11 mouse cellular contexts compared by ENCODE assay signal in the genomic region with DNA sequence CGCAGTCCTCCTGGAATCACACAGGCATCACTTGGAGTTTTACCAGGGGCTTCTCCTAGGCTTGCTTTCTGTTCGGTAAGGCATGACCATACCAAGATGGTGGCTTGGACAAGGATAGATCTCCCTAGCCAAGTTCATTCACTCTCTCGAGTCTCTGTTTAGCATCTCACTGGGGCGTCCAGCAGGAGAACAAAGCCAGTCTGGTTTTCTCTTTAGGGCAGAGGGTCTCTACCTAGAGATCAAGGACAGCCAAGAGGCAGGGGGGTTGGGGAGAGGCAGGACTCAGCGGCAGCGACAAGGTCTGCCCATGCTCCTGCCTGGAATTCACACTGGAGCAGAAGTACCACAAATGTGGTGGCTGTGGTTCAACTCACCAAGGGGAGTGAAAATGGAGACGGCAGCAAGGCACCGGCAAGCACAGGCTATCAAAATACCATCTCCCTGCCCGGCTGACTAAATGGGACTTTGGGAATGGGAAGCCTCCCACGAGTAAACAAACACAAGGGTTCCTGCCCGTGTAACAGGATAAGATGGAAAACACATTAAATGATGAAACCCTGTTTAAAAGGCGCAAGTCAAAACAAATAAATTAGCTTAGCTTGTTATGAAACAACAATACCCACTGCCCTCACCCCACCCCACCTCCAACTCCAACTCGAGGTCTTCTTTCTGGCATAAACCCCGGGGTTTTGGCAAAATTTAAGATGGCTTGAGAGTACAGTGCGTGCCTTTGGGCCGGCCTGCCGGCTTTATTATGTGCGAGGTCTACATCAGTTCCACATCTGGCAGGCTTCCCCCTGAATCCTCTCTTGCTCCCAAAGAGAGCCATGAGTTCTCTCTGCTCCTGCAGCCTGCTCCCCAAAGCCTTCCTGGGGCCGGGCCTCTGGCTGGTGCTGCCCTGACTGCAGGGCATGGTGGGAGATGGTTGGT.
DNase-seq lines count a peak whose midpoint lies in the region; ATAC-seq lines count a peak whose summit lies in the region.
"Had no signal": no experiment of that assay in that cellular context is flagged by ENCODE, and none has a peak within 500 bp of the region (broad histone marks: within the 10 kb centered on the region; RNA-seq: fewer than 3 reads in every experiment).

No protein-coding gene starts in this region.

- DNase-seq in limb, embryonic 10.5 days (ENCODE audit: low spot score) = no peak
- DNase-seq in embryonic facial prominence, embryonic 14.5 days (ENCODE audit: low spot score) = peak; percentile 38
- peak; percentile 49 for DNase-seq in lung, postnatal 36 days
- no peak for DNase-seq in retina, embryonic 14.5 days (ENCODE audit: low spot score)
- DNase-seq: cerebellum, postnatal 10 days; heart, postnatal 14 days had no signal

- H3K9me3 ChIP-seq in limb, embryonic 12.5 days = no peaks in the 10 kb centered on the region
- H3K9me3 ChIP-seq in limb, embryonic 10.5 days (replicated peaks) = no peaks in the 10 kb centered on the region
- H3K9me3 ChIP-seq in embryonic facial prominence, embryonic 14.5 days (ENCODE audit: control insufficient read depth, low read length) = no peaks in the 10 kb centered on the region
- no peaks in the 10 kb centered on the region for H3K9me3 ChIP-seq in limb, embryonic 15.5 days
- H3K9me3 ChIP-seq: stomach, embryonic 15.5 days had no signal

- H3K9ac ChIP-seq in limb, embryonic 12.5 days (replicated peaks) = no peak overlapping the region
- no peak overlapping the region for H3K9ac ChIP-seq in embryonic facial prominence, embryonic 14.5 days (ENCODE audit: low read depth, low read length)
- H3K9ac ChIP-seq in limb, embryonic 15.5 days = no peak overlapping the region
- H3K9ac ChIP-seq: stomach, embryonic 15.5 days had no signal

- ATAC-seq in limb, embryonic 12.5 days (ENCODE audit: insufficient number of reproducible peaks, insufficient read depth, low FRiP score, low TSS enrichment, low read depth) = no peak
- ATAC-seq in embryonic facial prominence, embryonic 14.5 days (ENCODE audit: low read depth) = no peak
- no peak for ATAC-seq in limb, embryonic 15.5 days (ENCODE audit: insufficient number of reproducible peaks, low FRiP score, low TSS enrichment, low read depth)
- ATAC-seq in granulocyte monocyte progenitor cell, adult 5-6 weeks (replicated peaks; ENCODE audit: poor library complexity, severe bottlenecking) = no peak
- no peak for ATAC-seq in erythroblast, adult 5-6 weeks (replicated peaks; ENCODE audit: low FRiP score, poor library complexity, severe bottlenecking)

- H3K4me1 ChIP-seq in limb, embryonic 12.5 days (replicated peaks) = peaks cover 28% of the 10 kb centered on the region
- peaks cover 27% of the 10 kb centered on the region for H3K4me1 ChIP-seq in limb, embryonic 10.5 days
- H3K4me1 ChIP-seq in embryonic facial prominence, embryonic 14.5 days (ENCODE audit: control insufficient read depth, insufficient read depth, low read length) = no peaks in the 10 kb centered on the region
- peaks cover 14% of the 10 kb centered on the region for H3K4me1 ChIP-seq in limb, embryonic 15.5 days
- H3K4me1 ChIP-seq: stomach, embryonic 15.5 days had no signal

- no peak overlapping the region for H3K4me3 ChIP-seq in limb, embryonic 12.5 days (replicated peaks)
- no peak overlapping the region for H3K4me3 ChIP-seq in limb, embryonic 10.5 days
- H3K4me3 ChIP-seq in embryonic facial prominence, embryonic 14.5 days (ENCODE audit: low read depth, low read length) = no peak overlapping the region
- H3K4me3 ChIP-seq in limb, embryonic 15.5 days = no peak overlapping the region
- H3K4me3 ChIP-seq: stomach, embryonic 15.5 days had no signal

- H3K4me2 ChIP-seq in limb, embryonic 12.5 days = no peak overlapping the region
- no peak overlapping the region for H3K4me2 ChIP-seq in embryonic facial prominence, embryonic 14.5 days (ENCODE audit: low read depth, low read length)
- 0 out of 2 replicates have a peak overlapping the region, but pooled peaks have one; percentile 10 for H3K4me2 ChIP-seq in limb, embryonic 15.5 days
- H3K4me2 ChIP-seq: stomach, embryonic 15.5 days had no signal

- H3K36me3 ChIP-seq in limb, embryonic 12.5 days = no peaks in the 10 kb centered on the region
- H3K36me3 ChIP-seq in limb, embryonic 10.5 days = no peaks in the 10 kb centered on the region
- no peaks in the 10 kb centered on the region for H3K36me3 ChIP-seq in embryonic facial prominence, embryonic 14.5 days (ENCODE audit: control insufficient read depth, insufficient read depth, low read length)
- no peaks in the 10 kb centered on the region for H3K36me3 ChIP-seq in limb, embryonic 15.5 days
- H3K36me3 ChIP-seq: stomach, embryonic 15.5 days had no signal

- WGBS in limb, embryonic 12.5 days = 49% methylated on average over 19 of the region's 19 CpGs
- 69% methylated on average over 19 of the region's 19 CpGs for WGBS in limb, embryonic 10.5 days
- WGBS in embryonic facial prominence, embryonic 14.5 days = 44% methylated on average over 19 of the region's 19 CpGs
- WGBS in limb, embryonic 15.5 days = 36% methylated on average over 19 of the region's 19 CpGs

- peak overlapping the region; percentile 25; the same call in 1 of the 2 replicates for H3K27ac ChIP-seq in limb, embryonic 12.5 days
- H3K27ac ChIP-seq in limb, embryonic 10.5 days = no peak overlapping the region
- no peak overlapping the region; the same call in 1 of the 2 replicates for H3K27ac ChIP-seq in embryonic facial prominence, embryonic 14.5 days (replicated peaks; ENCODE audit: low read depth, low read length)
- no peak overlapping the region; the same call in 1 of the 2 replicates for H3K27ac ChIP-seq in limb, embryonic 15.5 days
- H3K27ac ChIP-seq: stomach, embryonic 15.5 days had no signal

- H3K27me3 ChIP-seq in limb, embryonic 12.5 days = peaks cover 14% of the 10 kb centered on the region
- peaks cover 23% of the 10 kb centered on the region; the same call in 1 of the 2 replicates for H3K27me3 ChIP-seq in limb, embryonic 10.5 days (ENCODE audit: low read depth, poor library complexity, severe bottlenecking)
- no peaks in the 10 kb centered on the region for H3K27me3 ChIP-seq in embryonic facial prominence, embryonic 14.5 days (replicated peaks; ENCODE audit: control insufficient read depth, insufficient read depth, low read length)
- no peaks in the 10 kb centered on the region for H3K27me3 ChIP-seq in limb, embryonic 15.5 days
- H3K27me3 ChIP-seq: stomach, embryonic 15.5 days had no signal

Comparison
In these comparisons a context has a peak if more than half of its experiments do, and no peak if none do; other contexts are left out.
1. DNase-seq: peak in embryonic facial prominence, embryonic 14.5 days (single experiment) and lung, postnatal 36 days (single experiment); none in limb, embryonic 10.5 days (single experiment) and retina, embryonic 14.5 days (single experiment).